Mouse (Mus musculus) embryo, embryonic 10 days (tissue): ENCODE data around the gene Selenom.

ENCODE experiments used
- DNase-seq: peaks from one replicate; pipeline ENCODE4 v3.0.0-alpha.2; 2015; ENCODE audit warnings: low spot score

The Selenom gene

DNA sequence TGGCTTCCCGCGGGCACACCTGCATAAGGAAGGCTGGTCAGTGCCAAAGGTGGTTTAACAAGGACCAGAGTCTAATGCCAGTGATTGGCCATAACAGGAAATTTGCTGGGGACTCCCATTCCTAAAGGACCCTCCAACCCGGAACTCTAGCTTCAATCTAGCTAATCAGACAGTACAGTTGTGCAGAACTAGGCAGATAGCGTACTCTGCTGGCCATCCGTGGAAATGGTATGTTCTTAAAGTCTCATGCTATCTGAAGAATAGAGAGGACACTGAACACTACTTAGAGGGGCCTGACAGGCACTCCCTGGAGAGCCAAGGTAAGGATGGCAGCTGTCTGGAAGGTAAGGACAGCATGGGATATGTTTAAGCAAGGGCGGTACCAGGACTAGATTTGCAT is 17.1 kb downstream of the Selenom start:
- no peak for DNase-seq

DNA sequence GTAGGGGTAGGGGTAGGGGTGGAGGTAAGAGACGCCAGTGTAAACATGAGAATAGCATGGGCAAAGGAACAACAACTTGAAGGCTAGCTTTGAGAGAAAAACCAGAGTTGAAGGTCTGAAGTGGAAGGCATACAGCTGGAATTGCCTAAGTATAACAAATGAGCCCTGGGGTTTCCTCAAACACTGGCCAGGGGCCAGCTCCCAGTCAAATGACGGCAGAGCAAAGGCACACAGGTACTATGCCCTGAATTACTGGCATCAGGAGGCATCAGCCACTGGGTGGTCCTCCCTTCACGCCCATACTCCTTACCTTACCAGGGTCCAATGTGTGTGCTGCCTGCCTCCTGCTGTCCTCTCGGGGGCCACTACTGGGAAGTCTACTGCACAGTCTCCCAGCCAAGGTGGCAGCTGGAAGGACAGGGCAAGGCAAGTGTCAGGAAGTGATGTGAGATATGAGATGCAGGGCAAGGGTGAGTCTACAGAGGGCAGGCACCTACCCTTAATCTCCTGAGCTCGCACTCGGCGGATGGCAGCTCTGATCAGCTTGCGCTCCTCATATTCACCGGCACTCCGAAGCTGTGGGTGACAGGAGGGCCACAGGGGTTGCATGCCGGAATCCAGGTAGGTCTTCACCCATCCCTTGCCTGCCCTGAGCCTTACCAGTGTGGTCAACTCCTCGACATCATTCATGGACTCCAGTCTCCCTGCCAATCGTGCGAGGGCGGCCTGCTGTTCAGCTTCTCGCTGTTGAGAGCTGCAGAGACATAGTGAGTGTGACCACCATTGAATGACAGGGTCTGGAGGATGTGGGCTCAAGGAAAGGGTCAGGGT is 17.8 kb downstream of the Selenom start:
- no peak for DNase-seq

DNA sequence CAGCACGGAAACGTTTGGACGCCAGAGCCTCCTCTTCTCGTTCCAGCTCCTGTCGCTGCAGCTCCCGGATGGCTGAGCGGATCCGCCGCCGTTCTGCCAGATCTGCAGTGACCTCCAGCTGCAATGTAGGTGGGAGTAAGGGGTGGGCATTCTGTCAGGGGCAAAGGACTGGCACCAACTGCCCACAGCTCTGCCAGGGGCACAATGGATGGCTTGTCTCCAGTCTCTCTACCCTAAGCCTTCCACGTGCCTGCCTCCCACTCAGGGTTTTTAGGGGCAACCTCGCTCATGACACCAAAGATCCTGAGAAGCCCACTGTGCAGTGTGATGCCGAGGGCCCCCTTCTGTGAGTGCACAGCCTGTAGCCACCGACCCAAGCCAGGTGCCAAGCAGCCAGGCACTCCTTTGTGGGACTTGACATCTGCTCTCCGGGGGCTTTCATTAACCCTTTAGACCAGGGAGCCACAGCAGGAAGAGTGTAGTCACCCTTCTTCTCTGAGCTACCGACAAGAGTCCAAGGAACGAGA is 19.0 kb downstream of the Selenom start:
- DNase-seq = no peak

DNA sequence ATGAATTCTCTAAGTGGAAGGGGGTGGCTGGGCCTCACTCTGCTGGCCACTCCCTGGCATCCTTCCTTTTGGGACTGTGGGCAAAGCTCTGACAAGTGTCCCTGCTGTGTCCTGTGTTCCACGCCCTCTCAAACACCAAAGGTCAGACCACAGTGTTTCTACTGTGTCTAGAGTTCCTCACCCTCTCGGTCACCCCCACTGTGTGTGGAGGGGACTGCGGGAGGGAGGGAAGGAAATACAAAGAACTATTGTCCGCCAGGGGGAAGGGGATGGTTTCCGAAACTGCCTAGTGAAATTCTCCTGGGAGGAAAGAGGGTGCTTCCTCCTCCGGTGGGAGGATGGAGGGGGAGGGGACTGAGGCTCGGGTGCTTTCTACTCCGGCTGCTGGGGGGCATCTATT is 20.5 kb downstream of the Selenom start:
- peak; percentile 60 for DNase-seq

DNA sequence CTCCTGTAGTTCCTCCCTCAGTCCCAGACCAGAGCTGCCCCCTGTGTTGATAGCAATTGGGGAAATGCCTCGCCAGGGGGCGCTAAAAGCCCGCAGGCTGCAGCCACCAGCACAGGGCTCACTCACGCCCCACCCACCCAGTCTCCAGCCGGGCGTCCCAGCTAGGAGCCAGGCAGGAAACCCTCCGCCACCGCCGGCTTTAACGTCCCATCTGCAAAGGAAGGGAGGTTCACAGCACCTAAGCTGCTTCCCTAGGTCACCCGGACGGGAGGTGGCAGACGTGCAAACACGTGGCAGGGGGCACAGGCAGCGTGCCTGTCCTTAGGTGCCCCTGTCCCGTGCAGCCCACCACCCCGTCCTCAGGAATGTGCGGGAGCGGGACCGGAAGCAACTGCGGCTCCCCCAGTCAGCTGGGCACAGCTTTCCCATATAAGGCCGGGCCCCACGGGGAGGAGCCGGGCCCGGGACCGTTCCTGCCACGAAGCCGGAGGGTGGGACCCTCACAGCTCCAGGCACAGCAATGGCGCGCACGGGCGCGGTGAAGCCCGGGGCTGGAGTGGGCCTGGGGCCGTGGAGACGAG is 21.0 kb downstream of the Selenom start:
- peak; percentile 89 for DNase-seq

DNA sequence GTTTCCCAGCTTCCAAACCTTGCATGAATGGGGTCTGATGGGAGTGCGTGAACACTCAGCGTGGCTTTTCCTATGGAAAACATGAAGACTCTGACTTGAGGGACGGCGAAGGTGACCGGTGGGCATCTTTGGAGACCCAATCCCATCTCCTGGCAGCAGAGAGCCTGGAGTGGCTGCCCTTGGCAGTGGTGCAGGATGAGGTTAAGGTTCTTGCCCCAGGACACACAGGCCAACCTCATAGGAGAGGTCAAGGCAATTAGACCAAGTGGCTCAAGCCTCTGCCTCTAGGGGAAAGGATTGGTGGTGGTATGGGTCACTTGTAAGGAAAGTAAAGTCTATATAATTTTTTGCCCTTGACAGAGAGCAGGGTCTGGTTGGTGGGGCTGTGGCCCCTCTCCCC is 21.6 kb downstream of the Selenom start:
- peak; percentile 14 for DNase-seq

DNA sequence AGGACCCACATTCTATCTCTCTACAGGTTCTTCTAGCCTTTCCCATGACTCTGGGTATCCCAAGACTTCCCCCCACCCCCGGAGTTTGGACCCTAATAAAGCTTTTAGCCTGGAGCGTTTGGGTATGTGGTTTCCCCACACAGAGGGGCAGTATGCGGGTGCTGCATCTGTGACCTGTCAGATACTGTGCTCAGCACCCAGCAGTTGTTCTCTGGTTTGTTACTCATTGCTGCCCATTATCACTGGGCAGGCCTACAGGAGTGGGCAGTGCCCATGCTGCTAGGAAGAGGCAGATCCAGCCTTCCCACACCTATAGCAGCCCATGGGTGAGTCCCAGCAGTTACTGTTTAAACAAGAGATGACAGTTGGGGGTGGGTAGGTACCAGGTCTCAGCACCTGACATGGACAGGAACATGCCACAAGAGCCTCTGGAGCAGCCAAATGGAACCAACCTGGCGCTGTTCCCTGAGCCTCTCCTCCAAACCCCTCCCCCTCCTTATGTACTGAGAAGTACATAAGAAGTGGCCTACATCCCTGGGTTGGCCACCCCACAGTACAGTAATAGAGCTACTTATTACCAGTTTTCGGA is 22.4 kb downstream of the Selenom start:
- no peak for DNase-seq

DNA sequence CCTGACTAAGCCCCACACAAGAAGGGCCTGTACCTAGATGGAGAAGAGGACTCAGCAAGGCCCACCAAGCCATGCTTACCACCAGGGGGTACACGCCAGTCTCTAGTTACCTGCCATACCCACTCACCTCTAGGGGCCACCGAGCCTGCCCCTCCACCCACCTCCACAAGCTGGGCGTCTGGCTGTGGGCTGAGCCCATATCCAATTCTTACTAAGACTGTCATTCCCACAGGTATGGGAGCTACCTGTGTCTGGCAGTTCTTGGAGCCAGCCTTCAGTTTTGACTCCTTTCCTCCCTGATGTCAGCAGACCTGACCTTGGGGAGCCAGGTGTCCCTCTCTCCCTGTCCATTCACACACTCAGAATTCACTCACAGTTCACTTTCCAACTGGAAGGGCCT is 23.2 kb downstream of the Selenom start:
- DNase-seq = no peak

DNA sequence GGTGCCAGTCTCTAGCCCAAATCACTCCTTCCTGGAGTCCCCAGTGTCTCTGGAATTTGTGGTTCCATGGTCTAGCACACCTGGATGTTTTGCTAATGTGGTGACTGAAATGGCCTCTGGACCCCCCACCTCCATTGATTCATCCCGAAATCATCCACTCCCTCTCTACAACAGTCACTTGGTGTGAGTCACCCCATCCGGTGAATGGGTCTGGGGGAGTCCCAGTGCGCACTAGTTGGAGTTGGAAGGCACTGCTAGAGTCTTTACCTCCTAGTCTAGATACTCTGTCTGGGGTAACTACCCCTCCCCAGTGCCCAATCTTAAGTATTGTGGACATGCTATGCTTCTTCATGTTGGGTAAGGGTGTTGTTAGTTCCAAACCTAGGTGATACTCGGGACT is 23.9 kb downstream of the Selenom start:
- DNase-seq = no peak

DNA sequence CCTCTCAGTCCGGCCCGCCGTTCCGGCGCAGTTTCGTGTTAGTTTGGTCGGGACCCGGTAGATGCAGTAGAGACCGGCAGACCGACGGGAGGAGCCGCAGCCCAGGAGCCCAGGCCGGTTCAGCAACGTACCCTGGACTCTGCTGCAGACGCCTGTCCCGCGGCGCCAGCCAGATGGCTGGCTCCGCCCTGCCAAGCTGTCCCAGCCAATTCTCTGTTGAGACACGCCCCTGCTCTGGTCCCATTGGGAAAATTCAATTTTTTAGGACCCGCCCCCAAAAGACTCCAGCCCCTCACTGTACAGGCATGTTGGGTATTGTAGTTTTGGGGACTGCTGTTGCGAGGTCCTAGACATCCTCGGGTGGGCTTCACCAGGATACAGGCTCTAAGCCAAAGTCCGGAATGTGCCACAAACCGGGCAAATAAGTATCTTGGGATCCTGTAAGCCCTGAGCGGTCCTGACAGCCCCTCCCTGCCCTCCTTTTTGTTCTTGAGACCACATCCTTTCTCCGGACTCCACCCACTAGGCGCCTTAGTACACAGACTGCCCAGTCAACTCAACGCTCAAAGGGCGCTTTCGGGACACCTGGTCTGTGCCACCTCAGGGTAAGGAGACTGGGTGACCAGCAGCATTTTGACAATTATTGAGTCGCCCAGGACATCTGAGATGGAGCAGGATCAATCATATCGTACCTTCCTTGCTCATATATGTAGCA is 24.8 kb downstream of the Selenom start:
- DNase-seq = peak; percentile 90

DNA sequence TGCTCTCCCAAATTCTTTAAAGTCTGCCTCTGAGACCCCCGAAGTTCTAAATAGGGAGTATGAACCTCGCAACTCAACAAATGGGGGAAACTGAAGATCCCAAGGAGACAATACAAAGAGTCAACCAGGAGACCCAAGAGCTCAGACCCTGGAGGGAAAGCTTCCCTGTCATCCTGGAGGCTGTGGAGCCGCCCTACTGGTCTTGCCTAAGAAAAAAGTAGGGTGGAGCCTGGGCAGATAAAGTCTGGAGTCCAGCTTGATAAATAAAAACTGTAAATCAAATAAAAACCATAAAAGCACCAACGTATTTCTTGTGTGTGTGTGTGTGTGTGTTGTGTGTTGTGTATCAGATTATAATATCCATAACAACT is 25.3 kb downstream of the Selenom start:
- DNase-seq = no peak

DNA sequence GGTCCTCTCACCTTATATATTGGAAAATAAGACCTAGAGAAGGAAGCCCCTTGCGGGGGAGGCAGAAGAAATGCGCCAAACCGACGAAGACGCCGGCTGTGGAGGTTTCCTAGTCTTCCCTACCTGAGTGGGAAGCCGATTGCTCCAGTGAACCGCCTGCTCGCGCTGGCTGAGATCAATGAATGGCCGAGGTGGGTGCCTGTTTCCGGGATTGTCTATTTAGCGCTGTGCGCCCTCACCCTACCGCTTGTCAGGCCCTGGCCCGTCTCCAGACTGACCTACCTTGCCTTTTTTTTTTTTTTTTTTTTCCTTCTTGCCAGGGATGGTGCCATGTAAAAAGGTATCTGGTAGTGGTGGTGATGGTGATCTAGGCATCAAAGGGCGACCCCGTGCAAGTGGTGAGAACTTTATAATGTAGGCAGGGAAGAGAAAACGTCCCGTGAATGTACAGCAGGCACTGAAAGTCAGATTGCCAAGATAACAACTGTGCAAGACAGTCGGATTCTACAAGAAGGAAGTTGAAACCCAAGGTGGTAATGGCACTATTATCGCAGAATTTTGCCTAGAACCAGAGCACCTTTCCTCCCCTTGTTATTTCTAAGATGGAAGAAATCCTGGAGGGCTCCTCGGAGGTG is 26.1 kb downstream of the Selenom start, which contains the start of gene Smtn:
Gene Smtn, minus strand, starts transcription at position 162 of the 635 bp plus-strand sequence.
- DNase-seq = no peak

DNA sequence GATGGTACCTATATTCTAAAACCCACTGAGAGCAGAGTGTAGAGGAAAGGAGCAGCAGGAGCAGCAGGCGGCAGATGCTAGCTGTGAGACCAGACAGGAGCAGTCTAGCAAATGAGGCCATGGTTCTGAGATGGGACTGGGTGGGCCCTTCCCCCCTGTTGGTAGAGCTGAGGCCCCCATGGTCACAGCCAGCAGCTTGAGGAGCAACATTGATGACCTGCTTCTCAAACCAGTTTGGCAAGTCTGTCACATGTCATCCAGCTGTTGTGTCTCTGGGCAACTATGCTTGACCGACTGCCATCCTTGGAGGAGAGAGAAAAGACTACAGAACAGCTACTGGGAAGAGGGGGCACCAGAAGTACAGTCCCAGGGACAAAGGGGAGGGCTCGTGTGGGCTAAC is 27.4 kb downstream of the Selenom start:
- peak; percentile 29 for DNase-seq

DNA sequence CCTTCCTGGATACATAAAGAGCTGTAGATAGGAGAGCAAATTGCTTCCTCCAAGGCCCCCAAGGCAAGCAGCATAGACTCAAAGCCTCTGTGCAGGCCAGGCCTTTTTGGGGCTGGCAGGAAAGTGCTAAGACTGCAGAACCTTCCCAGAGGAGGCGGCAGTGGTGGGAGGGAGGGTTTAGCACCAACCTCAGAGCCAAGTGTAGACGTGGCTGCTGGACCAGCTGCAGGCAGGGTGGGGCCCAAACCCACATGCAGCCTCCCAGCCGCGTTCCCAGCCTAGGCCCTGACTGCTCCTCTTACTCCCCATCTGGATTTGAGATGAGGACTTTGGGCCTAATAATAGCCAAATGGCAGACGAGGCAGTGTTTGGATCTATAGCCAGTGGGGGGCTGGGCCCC is 28.5 kb downstream of the Selenom start:
- DNase-seq = no peak

DNA sequence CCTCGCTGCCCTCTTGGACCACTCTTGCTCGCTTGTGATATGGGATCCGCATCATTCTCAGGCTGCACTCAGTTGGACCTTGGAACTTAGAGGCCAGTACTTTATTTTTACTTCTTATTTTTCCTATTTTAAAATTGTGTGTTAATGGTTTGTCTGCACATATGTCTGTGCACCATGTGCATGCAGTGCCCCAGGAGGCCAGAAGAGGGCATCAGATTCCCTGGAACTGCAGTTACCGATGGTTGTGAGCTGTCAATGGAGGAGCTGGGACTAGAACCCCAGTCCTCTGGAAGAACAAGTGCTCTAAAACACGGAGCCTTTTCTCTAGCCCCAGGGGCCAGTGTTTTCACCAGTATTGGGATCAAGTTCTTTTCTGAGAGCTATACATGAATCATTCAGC is 29.9 kb downstream of the Selenom start:
- no peak for DNase-seq

DNA sequence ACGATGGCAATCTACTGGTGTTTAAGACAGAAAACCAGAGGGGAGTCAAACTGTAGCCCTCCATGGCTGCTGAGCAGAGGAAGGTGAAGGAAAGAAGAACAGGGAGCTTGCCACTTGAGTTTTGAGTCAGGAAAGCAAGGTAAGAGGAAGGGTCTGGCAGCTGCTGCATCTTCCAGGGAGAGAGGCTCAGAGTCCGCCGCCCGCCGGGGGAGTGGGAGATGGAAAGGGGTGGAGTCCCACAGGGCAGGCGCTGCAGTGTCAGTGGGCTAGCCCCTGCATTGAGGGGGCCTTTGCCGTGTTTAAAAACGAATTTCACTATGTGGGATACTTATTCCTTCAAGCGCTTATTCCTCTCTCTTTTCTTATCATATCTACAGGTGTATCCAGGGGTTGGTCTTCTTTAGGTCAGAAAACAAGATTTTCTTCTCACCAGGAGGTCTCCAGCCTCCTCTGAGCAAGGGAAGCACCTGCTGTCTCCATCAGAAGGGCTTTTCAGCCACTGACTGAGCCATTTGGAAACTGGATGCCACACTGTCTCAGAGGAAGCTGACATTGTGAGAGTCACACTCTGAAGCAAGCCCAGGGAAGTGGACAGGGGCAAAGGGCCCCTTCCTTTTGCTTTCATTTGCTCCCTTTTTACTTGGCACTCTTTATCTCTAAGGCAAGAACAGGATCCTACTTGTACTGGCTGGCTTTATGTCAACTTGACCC is 31.2 kb downstream of the Selenom start:
- DNase-seq = no peak

DNA sequence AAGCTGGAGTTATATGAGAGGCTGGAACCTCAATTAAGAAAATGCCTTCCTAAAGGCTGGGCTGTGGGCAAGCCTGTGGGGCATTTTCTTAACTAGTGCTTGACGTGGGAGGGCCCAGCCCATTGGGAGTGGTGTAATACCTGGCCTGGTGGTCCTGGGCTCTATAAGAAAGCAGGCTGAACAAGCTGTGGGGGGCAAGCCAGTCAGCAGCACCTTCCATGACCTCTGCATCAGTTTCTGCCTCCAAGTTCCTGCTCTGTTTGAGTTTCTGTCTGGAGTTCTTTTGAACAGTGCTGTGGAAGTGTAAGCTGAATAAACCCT is 31.7 kb downstream of the Selenom start:
- DNase-seq = no peak

DNA sequence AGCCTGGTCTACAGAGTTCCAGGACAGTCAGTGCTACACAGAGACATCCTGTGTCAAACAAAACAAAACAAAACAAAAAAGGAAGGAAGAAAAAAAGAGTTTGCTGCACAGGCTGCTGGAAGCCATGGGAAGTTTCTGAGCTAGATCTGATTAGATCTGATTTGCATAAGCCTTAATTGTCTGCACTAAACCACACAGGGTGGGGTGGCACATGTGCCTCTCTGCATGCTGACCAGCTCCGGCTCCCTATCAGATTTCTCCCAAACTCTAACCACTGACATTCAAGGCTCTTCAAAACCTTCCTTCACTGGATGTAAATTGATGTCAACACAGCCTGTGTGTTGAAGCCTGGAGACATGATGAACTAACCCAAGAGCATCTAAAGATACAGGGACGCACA is 32.6 kb downstream of the Selenom start:
- no peak for DNase-seq

DNA sequence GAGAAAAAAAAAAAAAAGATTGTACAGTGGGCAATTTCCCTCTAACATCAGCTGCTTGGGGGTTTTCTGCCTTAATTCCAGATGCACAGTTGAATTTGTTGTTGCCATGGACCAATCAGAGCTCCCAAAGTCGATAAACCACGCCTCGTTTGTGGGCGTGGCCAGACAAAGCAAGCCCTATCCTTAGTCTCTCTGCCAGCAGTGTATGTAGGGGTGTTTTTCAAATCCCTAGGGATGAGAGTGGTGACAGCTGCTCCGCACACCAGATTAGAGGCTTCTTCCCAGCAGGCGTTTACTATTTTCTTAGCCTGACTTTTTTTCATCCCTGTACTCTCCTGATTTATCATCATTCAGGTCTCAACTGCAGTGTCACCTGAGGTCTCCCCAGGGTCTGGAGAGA is 33.5 kb downstream of the Selenom start:
- DNase-seq = peak; percentile 62

DNA sequence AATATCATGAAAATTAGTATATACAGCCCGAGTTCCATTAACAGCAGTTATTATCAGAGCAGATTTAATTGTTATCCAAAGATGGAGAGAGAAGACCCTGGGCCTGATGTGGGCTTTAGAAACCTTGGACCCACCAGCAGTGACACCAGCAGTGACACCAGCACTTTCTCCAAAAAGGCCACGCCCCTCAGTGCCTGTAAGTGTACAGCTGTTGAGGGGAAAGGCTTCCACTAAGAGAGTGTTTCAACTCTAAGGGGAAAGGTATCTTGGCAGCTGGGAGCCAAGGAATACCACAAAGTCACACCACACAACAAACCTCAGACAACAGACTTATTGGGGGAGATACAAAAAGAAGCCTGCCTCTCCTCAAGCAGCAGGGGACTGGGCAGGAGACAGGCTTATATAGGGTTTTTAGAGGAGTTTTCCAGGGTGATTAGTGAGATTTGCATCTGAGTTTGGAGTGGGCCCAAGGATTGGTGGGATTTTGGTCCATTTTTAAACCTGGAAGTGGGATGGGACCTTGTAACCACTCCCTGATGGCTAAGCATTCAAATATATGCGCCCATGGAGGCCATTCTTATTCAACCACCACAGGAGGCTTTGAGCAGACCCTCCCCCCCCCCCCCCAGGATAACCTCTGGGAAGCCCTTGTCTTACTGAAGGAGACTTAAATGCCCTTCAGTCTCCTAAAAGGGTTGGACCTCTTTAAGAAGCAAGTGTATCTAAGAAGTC is 34.2 kb downstream of the Selenom start:
- no peak for DNase-seq

DNA sequence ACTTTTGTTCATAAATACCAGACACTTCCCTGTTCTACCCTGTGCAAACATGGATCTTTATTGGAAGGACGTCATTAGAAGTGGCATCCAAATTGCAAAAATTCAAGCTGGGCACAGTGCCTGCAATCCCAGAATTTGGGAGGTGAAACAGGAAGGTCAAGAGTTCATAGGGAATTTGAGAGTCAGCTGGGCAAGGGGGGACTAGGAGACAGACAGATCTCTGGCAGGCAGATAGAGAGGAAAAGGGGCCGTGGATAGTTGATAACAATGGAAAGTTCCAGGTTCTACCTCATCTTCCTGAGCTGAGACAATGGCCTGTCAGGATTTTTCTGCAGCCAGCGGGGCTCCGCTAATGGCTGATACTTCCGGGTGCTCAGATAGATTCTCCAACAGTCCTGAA is 35.3 kb downstream of the Selenom start:
- DNase-seq = no peak
